Mouse (Mus musculus) CD4-positive, CD25-positive, alpha-beta regulatory T cell, adult 2 months (primary cell): ENCODE results near the gene Xk.
A peak's percentile ranks its signal among the peaks of the same experiment; 100 is the strongest.
"Not testable (repeated sequence)": the region's sequence is repeated elsewhere in the genome, so short reads cannot be mapped to it uniquely, and the experiment has no call there.

Experiments
- DNase-seq: peaks from one replicate; pipeline ENCODE4 v3.0.0-alpha.2; 2012; ENCODE audit warnings: low read depth, low spot score

Xk gene

DNA sequence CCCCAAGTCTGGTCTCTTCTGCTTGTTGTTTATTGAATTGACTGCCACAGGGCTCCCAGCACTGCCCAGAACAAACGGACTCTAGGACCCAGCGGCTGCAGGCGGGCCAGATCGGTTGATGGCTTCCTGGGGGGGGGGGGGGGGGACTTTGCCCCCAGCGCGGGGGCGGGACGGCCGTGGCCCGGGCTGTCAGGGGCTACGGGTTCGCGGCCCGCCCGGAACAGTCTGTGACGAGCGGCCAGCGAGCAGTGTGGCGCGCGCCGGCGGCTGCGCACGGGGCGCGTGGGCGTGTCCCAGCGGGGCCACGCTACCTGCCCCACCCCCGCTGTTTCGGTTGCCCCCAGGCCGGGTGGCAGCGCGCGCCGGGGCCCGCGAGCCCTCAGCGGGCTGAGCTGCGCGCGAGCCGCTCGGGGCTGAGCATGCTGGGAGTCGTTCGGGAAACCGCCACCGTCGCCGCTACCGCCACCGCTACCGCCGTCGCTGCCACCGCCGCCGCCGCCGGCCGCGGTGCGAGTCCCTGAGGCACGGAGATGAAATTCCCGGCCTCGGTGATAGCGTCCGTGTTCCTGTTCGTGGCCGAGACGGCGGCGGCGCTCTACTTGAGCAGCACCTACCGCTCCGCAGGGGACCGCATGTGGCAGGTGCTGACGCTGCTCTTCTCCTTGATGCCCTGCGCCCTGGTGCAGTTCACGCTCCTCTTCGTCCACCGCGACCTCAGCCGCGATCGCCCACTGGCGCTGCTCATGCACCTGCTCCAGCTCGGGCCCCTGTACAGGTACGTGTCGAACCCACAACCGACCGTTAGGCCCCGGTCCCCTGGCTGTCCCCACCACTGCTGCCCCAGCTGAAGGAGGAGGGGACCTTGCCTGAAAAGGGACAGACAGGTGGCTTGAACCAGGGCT lies at the start of gene Xk:
TSS of gene Xk (plus strand) at position 297 of the 902 bp plus-strand sequence.
- DNase-seq = peak; percentile 74

GRCm38 (mm10) chrX:9227105-9227504 lies 45.5 kb upstream of the Xk start:
- DNase-seq = no peak

- DNase-seq = no peak
These were observed 31.6 kb upstream of the Xk start for GRCm38 (mm10) chrX:9240737-9241591.

- peak; percentile 34 for DNase-seq
These were observed 29.1 kb upstream of the Xk start for GRCm38 (mm10) chrX:9243381-9243864.

DNA sequence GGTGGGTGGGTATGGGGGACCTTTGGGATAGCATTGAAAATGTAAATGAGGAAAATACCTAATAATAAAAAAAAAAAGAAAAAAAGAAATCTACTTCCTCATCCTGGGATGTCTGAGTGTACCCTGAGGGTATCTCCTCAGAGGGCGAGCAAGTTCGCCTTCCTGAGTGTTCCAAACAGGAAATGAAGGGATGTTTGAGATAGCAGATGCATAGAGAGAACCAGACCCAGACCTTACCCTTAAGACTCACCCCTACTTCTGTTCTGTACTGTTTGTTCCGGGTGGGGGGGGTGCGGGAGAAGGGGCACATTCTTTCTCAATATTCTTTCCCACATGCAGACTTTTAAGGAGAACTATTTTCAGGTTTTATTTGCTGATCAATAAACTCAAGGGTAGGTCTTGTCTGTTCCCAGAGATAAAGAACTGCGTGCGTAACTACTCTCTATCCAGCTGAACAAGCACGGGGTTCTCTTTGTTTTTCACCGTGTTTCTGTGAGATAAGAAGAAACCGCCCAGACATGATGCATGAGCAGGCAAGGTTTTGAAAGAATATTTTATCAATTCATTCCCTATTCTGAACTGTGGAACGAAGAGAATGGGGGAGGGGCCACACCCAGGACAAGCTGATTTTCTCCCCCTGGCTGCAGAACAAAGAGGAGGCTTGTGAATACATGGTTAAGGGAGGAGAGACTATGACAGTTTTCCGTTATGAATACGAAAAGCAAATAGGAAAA lies 27.8 kb upstream of the Xk start:
- no peak for DNase-seq

DNA sequence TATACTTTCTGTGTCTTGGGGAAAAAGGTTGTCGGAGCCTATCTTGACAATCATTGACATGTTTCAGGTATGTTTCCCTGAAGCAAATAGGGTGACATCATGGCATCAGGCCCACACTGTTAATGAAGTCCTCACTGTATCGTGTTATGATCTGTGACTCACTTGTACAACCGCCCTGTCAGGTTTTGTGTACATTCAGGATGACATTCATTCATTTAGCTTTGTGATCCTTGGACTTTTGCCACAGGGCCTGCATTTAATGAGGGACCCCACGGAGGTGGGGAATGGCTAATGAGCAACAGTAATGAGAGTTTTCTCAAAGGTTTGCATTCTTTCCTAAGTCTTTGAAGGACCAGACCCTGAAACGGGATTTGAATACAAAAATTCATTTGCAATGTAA lies 23.6 kb upstream of the Xk start:
- DNase-seq = no peak

DNA sequence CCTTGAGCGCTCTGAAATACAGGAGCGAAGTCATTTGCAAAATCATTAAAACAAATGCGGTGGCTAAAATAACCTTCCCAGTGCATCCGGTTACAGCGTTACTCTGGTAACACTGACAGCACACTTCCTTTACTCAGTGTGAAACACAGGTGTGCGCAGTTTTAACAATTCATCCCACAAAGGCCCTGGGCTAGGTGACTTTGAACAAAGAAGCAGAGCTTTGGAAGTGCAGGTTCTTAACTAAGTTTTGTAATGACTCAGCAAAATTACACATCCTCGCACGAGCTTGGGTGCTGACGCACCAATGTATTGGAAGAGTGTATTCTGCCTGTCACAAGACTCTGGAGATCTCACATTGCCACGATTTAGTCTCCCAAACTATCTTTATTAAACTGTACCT lies 18.6 kb upstream of the Xk start:
- no peak for DNase-seq

GRCm38 (mm10) chrX:9254901-9255300 lies 17.7 kb upstream of the Xk start:
- no peak for DNase-seq

DNA sequence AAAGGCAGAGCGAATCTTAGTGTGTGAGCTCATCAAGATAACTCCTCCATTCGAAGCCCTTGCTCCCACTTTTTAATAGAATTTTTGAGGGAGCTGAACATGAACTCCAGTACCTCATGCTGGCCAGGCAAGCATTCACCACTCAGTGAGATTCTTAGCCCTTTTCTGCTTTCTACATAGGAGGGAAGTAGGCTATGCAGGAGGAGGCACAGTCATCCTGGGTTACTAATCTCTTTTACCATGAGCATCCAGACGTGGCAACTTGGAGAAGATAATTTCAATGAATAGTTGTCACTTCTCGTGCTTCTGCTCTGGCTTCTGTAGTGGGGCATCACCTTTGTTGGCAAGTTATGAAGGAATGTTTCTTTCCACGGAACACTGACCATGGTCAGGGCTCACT lies 15.8 kb upstream of the Xk start, which contains the start of gene Gm14862:
TSS of gene Gm14862 (minus strand) at position 134 of the 400 bp plus-strand sequence.
- DNase-seq = no peak

GRCm38 (mm10) chrX:9257831-9258230 lies 14.7 kb upstream of the Xk start:
- DNase-seq = no peak

GRCm38 (mm10) chrX:9259267-9259666 lies 13.3 kb upstream of the Xk start:
- DNase-seq = no peak

DNA sequence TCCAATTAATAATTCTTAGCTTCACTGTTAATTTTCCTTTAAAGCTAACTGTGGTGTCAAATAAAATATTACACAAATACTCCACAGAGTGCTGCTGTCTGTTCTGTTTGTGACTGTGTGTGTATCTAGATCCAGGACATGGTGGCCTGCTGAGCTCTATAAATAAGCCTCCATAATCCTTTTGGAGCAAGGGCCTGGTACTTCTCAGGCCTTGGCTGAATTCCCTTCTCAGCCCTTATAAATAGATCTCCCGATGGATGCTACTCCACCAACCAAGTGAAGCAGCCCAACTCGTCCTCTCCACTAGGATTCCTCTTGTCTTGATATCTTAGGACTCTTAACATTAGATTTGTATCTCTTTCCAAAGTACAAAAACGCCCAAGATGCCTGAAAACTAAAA lies 1.4 kb upstream of the Xk start:
- no peak for DNase-seq

DNA sequence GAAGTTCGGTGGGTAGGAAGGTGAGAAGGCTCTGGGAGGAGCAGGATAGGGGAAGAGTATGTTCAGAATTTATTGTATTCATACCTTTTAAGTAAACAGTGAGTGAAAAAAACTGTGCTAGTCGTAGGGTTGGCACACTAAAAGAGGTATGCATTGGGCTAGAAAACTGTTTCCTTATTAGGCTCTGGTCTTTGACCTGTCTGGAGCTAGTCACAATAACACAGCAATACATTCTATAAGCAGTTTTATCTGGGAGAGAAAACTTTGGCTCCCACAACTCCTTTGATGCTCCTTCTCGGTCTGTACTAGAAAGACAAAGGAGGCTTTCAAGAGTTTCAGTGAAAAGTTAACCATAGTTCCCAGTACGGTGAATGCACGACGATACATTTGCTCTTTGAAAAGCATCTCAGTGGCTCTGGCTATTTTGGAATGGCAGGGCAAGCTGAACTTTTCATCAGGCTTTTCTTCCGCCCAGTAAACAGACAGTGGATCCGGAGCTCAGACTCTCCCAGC lies 553 bp upstream of the Xk start:
- DNase-seq = no peak

- no peak for DNase-seq
These were observed 934 bp downstream of the Xk start for GRCm38 (mm10) chrX:9273377-9274002.

DNA sequence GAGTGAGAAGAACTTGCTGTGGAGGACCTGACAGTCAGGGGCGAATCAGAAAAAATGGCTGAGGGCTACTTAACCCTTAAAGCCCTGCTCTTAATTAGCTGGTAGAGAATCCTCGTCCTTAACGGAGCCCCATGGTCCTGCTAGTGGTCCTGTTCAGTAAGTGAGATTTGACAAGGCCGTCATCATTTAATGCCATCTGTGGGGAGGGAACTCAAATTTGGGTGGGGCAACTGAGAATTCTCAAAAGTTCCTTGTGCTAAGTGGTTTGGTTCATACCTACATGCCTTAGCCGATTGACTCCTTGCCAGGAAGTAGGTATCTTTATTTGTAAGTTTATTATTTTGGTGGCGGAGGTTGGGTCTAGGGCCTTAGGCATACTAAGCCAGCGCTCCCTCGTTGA lies 1.8 kb downstream of the Xk start:
- no peak for DNase-seq

GRCm38 (mm10) chrX:9283464-9283863 lies 10.9 kb downstream of the Xk start, which contains the start of gene H2al1m:
H2al1m (plus strand) TSS chrX:9283764.
- not testable (repeated sequence) for DNase-seq

DNA sequence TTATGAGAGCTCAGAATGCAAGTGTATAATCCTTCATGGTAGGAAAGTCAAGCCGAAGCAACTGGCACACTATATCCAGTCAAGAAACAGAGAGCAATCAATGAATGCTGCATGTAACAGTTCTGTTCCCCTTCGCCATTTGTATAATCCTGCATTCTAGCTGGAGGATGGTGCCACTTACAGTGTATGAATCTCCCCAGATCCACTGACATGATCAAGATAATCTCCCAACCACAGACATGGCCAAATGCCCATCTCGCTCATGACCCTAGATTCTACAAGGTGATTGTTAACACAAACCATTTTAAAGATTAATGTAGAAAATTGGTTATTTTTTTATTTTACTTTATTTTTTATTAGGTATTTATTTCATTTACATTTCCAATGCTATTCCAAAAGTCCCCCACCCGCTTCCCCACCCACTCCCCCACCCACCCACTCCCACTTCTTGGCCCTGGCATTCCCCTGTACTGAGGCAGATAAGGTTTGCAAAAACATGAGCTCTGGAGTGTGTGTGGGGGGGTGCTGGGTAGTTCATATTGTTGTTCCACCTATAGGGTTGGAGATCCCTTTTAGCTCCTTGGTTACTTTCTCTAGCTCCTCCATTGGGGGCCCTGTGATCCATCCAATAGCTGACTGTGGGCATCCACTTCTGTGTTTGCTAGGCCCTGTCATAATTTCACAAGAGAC lies 20.7 kb downstream of the Xk start:
- not testable (repeated sequence) for DNase-seq

- DNase-seq = no peak
These were observed 25.9 kb downstream of the Xk start for GRCm38 (mm10) chrX:9298413-9298864.

DNA sequence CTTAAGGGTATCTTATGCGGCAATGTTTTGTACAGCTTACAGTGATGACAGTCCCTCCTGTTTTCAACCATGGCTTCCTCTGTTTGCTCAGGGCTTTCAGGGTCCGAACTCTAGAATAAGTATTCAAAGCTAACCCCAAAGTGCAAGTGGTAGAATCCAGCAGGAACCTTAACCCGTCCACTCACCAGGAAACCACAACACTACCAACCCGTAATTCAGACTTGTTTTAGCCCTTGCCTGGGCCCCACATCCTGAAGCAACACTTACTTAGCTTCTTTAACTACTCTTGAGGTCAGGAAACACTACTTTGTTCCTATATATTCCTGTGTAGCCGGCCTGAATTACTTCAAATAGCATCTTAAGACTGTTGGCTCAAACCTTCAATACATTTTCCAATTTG lies 30.2 kb downstream of the Xk start:
- no peak for DNase-seq

GRCm38 (mm10) chrX:9303455-9303854 lies 30.9 kb downstream of the Xk start:
- DNase-seq = no peak
